Mouse (Mus musculus): Measurements from ENCODE around the gene Mtr.

DNA sequence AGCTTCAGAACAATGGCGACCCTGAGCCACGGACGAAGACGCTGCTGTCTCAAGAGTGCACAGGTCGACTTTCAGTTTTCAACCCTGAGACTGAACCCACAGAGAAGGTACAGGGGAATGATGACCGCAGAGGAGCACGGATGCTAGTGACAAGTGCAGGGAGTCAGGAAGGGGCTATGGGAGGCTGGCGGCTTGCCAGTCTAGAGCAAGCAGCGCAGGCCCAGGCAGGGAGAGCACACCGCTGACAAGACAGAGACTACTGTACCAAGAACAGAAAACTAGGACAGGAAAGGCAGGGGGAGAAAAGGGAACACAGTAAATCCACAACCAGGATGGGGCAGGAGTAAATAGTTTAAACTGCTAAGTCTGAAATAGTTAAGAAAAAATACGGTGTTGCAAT lies 69.1 kb downstream of the Mtr start:
- TF ChIP-seq CTCF (IDR thresholded peaks at IDR 0.05; ENCODE audit: low read depth) (no peak), EP300 (IDR thresholded peaks at IDR 0.05; ENCODE audit: low read depth) (no peak)
